Mouse (Mus musculus) embryonic facial prominence, embryonic 13.5 days (tissue): ENCODE data around the gene Cyp17a1. TPM values are rescaled to one million over a fixed set of nuclear protein-coding genes. Genes with fewer than 3 reads are reported as not detected.

ENCODE experiments used
- ATAC-seq: fragments of 200-750 bp; cut with Nextera tagmentation; 2 replicates; pipeline ENCODE4 v1.8.0; 2017; ENCODE audit warnings: low read depth; ENCODE audit not compliant: insufficient number of reproducible peaks, insufficient read depth, low FRiP score, low TSS enrichment
- H3K27ac ChIP-seq: fragments of 300-500 bp; sonication (generic); 2 replicates; pipeline ENCODE4 v1.5.1; 2015; ENCODE audit warnings: moderate library complexity, mild to moderate bottlenecking, inconsistent platforms
- H3K27me3 ChIP-seq: fragments of 300-500 bp; sonication (generic); 2 replicates; pipeline ENCODE4 v1.6.1; 2015; ENCODE audit warnings: mild to moderate bottlenecking, inconsistent platforms
- H3K36me3 ChIP-seq: fragments of 300-500 bp; sonication (generic); 2 replicates; pipeline ENCODE4 v1.6.1; 2015; ENCODE audit warnings: mild to moderate bottlenecking, inconsistent platforms
- H3K4me1 ChIP-seq: fragments of 300-500 bp; sonication (generic); 2 replicates; pipeline ENCODE4 v1.6.1; 2015; ENCODE audit warnings: inconsistent platforms
- H3K4me2 ChIP-seq: fragments of 300-500 bp; sonication (generic); 2 replicates; pipeline ENCODE4 v1.6.1; 2015; ENCODE audit warnings: moderate library complexity, mild to moderate bottlenecking, inconsistent platforms
- H3K4me3 ChIP-seq: fragments of 300-500 bp; sonication (generic); 2 replicates; pipeline ENCODE4 v1.5.1; 2015; ENCODE audit warnings: mild to moderate bottlenecking, inconsistent platforms
- H3K9ac ChIP-seq: fragments of 300-500 bp; sonication (generic); 2 replicates; pipeline ENCODE4 v1.6.1; 2015; ENCODE audit warnings: mild to moderate bottlenecking, inconsistent platforms
- H3K9me3 ChIP-seq: fragments of 300-500 bp; sonication (generic); 2 replicates; pipeline ENCODE4 v1.6.1; 2016; ENCODE audit warnings: inconsistent platforms
- WGBS: fragments of 180-500 bp; shearing (Covaris S2); methylation state at CpG from one replicate; pipeline ENCODE4 v1.1.7; 2015; ENCODE audit warnings: mixed read lengths; 5-methylcytosine and 5-hydroxymethylcytosine counted together
- polyA plus RNA-seq: library from polyadenylated mRNA; unstranded; fragments of >200 nt; fragmentation: Nextera tagmentation; extraction: Ambion mirVana; gene quantifications from 2 replicates; pipeline ENCODE4 v1.2.1, GENCODE M21; 2015

Cyp17a1 gene
- polyA plus RNA-seq, 1 experiment from 2014 or later, result not detected

DNA sequence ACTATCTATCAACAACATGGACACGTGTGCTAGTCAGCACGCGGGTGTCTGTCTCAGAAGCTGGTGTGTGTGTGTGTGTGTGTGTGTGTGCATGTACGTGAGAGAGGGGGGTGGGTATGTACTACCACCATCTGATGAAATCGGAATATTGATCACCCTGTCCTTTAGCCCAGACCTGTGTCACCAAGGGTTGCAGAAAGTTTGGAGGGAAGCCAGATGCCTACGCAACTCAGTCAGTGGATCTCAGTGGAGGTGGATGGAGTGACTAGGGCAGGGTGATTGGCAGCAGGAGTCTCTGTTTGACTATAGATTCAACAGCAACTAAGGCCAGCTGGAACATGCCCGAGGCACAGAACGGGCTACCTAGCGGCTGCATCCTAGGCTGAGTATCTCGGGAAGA, 4.7 kb downstream of the Cyp17a1 start:
- peaks cover 11% of the 10 kb centered on the region for H3K4me1 ChIP-seq
- WGBS, result 78% methylated on average over 10 of the region's 10 CpGs
- ATAC-seq, result no peak

DNA sequence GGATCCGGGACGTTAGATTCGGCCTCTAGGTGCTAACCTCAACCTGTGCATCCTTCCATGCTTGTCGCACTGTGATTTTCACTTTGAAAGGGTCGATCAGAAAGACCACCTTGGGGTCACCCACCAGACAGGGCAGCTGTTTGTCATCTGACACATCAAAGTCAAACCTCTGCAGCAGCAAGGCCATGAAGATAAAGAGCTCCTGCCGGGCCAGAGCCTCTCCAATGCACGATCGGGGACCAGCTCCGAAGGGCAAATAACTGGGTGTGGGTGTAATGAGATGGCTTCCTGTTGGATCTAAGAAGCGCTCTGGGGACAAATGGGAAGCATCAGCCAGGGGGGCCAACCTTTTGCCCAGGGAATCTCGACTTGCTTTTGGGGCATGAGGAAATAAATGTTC, 5.7 kb downstream of the Cyp17a1 start:
- Histone ChIP-seq H3K4me3 (no peak overlapping the region), H3K27ac (no peak overlapping the region), H3K4me2 (no peak overlapping the region), H3K4me1 (peaks cover 14% of the 10 kb centered on the region), H3K27me3 (peaks cover 4% of the 10 kb centered on the region; the same call in 1 of the 2 replicates), H3K36me3 (no peaks in the 10 kb centered on the region), H3K9ac (no peak overlapping the region), H3K9me3 (no peaks in the 10 kb centered on the region)
- no peak for ATAC-seq
- 72% methylated on average over 11 of the region's 11 CpGs for WGBS

More for the DNA sequence above, 4.7 kb downstream of the Cyp17a1 start:
- Histone ChIP-seq H3K4me3 (no peak overlapping the region), H3K27me3 (peaks cover 4% of the 10 kb centered on the region; the same call in 1 of the 2 replicates), H3K36me3 (no peaks in the 10 kb centered on the region), H3K9ac (no peak overlapping the region), H3K4me2 (no peak overlapping the region), H3K27ac (no peak overlapping the region), H3K9me3 (no peaks in the 10 kb centered on the region)

DNA sequence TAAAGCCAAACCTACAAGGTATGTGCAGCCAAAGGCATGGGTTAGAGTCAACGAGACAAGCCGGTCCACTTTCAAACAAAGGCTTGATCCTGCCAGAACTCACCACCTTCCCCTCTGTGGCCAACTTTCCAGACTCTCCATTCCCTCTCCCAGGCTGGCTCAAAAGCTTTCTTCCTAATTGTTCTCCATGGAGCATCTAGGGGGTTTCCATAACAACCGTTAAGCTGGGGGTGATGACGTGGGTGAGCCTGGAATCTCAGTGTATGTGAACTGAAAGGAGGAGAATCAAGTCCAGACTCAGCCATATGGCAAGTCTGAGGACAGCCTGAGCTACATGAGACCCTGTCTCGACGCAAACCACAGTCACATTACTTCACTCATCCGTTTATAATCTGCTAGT, 7.5 kb downstream of the Cyp17a1 start:
- Histone ChIP-seq H3K27me3 (no peaks in the 10 kb centered on the region), H3K4me2 (no peak overlapping the region), H3K9me3 (no peaks in the 10 kb centered on the region), H3K4me3 (no peak overlapping the region), H3K36me3 (no peaks in the 10 kb centered on the region), H3K9ac (no peak overlapping the region), H3K4me1 (peaks cover 20% of the 10 kb centered on the region), H3K27ac (no peak overlapping the region)
- WGBS, result 45% methylated on average over 7 of the region's 7 CpGs
- ATAC-seq, result no peak

DNA sequence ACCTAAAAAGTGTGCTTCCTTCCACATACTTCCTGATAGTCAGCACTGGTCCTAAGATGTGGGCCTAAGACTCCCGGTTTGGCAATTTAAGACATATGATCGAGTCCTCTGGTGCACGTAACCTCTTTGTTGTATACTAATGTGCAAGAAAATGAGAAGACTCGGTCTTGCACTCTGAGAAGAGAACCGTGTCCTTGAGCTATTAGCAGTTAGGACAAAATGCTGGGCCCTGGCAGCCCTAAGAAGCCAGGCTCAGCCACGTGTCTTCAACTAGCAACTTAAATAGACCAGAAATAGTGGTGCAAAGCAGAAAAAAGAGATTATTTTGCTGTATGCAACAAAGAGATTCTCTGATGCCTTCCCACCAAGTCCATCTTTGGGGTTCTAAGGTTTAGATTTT, 10.2 kb downstream of the Cyp17a1 start:
- 65% methylated on average over 6 of the region's 6 CpGs for WGBS
- H3K27ac ChIP-seq, result no peak overlapping the region
- no peak overlapping the region for H3K9ac ChIP-seq
- peaks cover 20% of the 10 kb centered on the region for H3K4me1 ChIP-seq
- no peak for ATAC-seq
- H3K4me3 ChIP-seq, result no peak overlapping the region
- no peak overlapping the region for H3K4me2 ChIP-seq
- peaks cover 6% of the 10 kb centered on the region for H3K36me3 ChIP-seq
- H3K9me3 ChIP-seq, result no peaks in the 10 kb centered on the region
- H3K27me3 ChIP-seq, result no peaks in the 10 kb centered on the region

DNA sequence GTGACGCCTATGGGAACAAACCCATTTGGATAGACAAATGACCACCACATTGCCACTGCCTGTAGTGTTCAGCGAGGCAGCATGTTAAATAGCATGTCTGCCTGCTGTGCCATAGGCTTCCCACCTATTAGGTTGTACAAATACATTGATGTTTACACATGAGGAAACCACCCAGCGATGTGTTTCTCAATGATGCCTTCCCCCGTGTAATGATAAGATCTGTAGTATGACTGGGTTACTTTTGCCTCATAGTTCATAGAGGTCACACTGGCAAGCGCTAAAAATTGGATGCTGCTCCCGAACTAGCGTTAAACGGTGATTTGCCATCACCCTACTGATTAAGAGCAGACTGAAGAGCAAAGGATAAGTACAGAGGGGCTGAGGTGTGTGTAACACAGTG, 10.8 kb downstream of the Cyp17a1 start:
- peaks cover 20% of the 10 kb centered on the region for H3K4me1 ChIP-seq
- no peaks in the 10 kb centered on the region for H3K27me3 ChIP-seq
- ATAC-seq, result no peak
- peaks cover 11% of the 10 kb centered on the region for H3K36me3 ChIP-seq
- WGBS, result 77% methylated on average over 8 of the region's 8 CpGs
- no peak overlapping the region for H3K4me3 ChIP-seq
- no peak overlapping the region for H3K9ac ChIP-seq
- peaks cover 2% of the 10 kb centered on the region; the same call in 1 of the 2 replicates for H3K9me3 ChIP-seq
- no peak overlapping the region for H3K4me2 ChIP-seq
- no peak overlapping the region for H3K27ac ChIP-seq

DNA sequence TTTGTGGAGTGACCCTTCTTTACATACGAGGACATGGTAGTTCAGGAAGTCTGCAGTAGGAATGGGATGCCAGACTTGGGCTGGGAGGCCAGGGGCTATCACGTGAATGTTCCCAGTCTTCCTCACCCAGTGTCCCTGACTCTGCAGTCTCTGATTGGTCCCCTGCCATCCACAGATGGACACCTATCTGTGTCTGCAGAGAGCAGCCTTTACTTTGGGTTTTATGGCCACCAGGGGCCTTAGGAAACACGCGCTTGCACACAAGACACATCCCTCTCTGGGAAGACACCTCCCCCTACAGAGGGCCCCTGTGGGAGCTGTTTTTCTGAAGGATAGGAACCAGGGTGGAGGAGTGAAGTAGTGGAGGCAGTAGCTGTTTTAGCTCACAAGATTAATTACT, 11.5 kb downstream of the Cyp17a1 start:
- Histone ChIP-seq H3K4me3 (no peak overlapping the region), H3K4me1 (peaks cover 20% of the 10 kb centered on the region), H3K9me3 (peaks cover 3% of the 10 kb centered on the region; the same call in 1 of the 2 replicates), H3K27ac (no peak overlapping the region), H3K9ac (no peak overlapping the region), H3K27me3 (no peaks in the 10 kb centered on the region), H3K36me3 (peaks cover 18% of the 10 kb centered on the region), H3K4me2 (no peak overlapping the region)
- no peak for ATAC-seq
- 63% methylated on average over 4 of the region's 4 CpGs for WGBS

DNA sequence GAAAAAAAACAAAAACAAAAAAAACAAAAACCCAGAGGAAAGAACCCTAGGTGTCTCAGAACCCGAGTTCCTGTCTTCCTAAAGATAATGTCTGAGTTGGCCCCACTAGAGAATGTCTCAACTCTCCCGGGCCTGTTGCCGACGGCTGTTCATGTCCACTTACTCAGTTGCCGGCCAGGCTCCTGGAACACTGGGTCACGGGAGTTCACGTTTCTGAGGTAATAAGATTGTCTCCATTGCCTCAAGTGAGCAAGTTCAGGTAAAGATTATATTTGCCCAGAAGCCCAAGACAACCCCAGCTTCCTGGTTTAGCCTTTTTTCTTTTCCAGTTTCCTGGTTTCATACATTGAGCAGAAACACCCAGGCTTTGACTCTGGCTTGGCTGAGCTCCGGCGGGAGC, 14.1 kb downstream of the Cyp17a1 start:
- Histone ChIP-seq H3K36me3 (peaks cover 45% of the 10 kb centered on the region), H3K4me3 (no peak overlapping the region), H3K27me3 (no peaks in the 10 kb centered on the region), H3K27ac (no peak overlapping the region), H3K4me2 (no peak overlapping the region), H3K9ac (no peak overlapping the region), H3K4me1 (peaks cover 9% of the 10 kb centered on the region), H3K9me3 (peaks cover 3% of the 10 kb centered on the region; the same call in 1 of the 2 replicates)
- WGBS, result 82% methylated on average over 9 of the region's 9 CpGs
- no peak for ATAC-seq

DNA sequence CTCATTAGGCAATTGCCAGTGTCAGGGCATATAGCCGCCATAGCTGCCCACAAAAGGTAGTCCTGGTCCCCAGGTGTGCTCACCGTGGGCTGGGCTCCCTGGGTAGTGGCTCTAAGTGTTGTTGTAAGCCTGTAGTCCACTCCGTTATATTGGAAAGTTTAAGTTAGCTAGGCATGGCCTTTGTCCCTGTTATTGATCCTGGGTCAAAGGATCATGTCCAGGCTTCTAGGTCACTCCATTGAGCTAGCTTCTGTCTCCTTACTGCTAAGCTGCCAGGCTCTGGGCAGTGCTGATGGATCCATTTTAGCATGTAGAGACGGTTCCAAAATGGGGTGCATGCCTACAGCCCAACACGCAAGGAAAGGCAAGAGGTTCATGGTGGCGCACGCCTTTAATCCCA, 14.6 kb downstream of the Cyp17a1 start:
- WGBS, result 95% methylated on average over 7 of the region's 7 CpGs
- Histone ChIP-seq H3K4me2 (no peak overlapping the region), H3K9ac (no peak overlapping the region), H3K27me3 (no peaks in the 10 kb centered on the region), H3K27ac (no peak overlapping the region), H3K36me3 (peaks cover 50% of the 10 kb centered on the region), H3K4me3 (no peak overlapping the region), H3K9me3 (peaks cover 3% of the 10 kb centered on the region; the same call in 1 of the 2 replicates), H3K4me1 (peaks cover 9% of the 10 kb centered on the region)
- ATAC-seq, result no peak

DNA sequence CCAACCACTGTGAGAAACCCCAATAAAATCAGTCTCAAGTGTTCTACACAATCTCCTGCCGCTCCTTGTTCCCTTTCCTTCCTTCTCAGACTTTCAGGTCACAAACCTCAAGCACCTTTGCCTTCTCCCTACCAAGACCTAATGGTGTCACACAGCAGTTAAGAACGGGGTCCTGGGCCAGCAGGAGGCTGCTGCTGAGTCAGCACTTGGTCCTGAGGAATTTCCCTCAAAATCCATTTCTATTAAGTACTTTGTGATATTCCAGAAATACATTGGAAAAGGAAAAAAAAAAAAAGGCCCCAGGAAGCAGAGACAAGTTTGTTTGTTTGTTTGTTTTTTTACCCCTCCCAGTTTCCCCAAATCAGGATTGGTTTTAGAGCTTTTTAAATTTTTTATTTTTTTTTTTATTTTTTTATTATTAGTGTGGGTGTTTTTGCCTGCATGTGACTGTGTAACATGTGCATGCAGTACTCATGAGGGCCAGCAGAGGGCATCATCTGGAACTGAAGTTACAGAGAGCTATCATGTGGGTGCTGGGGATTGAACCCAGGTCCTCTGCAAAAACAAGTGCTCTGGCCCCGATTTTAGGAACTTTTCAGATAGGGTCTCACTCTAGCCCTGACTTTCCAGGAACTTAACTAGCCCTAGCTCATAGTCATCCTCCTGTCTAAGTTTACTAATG, 15.5 kb downstream of the Cyp17a1 start:
- Histone ChIP-seq H3K4me1 (peaks cover 8% of the 10 kb centered on the region), H3K4me2 (no peak overlapping the region), H3K27ac (no peak overlapping the region), H3K27me3 (no peaks in the 10 kb centered on the region), H3K36me3 (peaks cover 56% of the 10 kb centered on the region), H3K9me3 (peaks cover 3% of the 10 kb centered on the region; the same call in 1 of the 2 replicates), H3K4me3 (no peak overlapping the region), H3K9ac (no peak overlapping the region)
- WGBS, result 95% methylated on average over 3 of the region's 3 CpGs
- ATAC-seq, result no peak

DNA sequence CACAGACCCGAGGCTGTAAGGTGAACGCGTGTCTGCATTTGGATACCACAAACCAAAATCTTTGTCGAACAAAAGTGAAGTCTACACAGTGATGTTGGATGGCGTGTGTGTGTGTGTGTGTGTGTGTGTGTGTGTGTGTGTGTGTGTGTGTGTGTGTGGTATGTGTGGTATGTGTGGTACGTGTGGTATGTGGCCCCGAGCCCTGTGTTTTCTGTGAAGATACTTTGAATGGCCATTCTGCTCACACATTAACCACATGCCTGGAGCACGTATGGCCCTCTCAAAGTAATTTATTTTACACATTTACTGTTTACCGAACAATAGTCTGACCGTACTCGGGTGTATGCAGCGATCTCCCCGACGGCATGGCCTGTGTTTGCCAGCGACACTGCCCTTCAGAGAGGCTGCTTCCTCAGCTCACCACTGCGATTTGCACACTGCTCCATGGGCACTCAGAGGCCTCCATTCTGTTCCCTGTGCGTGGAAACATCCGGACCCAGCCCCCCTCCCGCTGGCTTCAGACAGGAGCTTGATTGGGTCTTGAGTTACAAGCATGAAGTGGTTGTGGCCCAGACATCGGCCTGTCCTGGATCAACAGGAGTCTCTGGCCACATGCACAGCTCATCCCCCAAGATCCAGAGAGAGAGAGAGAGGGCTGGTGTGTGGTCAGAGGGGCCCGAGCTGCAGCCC, 16.7 kb downstream of the Cyp17a1 start:
- H3K36me3 ChIP-seq, result peaks cover 63% of the 10 kb centered on the region
- WGBS, result 84% methylated on average over 21 of the region's 21 CpGs
- no peak for ATAC-seq
- H3K27me3 ChIP-seq, result no peaks in the 10 kb centered on the region
- no peak overlapping the region for H3K4me3 ChIP-seq
- H3K9ac ChIP-seq, result no peak overlapping the region
- no peak overlapping the region; the same call in 1 of the 2 replicates for H3K27ac ChIP-seq
- H3K9me3 ChIP-seq, result peaks cover 3% of the 10 kb centered on the region; the same call in 1 of the 2 replicates
- no peak overlapping the region for H3K4me2 ChIP-seq
- H3K4me1 ChIP-seq, result peaks cover under 1% of the 10 kb centered on the region; the same call in 1 of the 2 replicates

DNA sequence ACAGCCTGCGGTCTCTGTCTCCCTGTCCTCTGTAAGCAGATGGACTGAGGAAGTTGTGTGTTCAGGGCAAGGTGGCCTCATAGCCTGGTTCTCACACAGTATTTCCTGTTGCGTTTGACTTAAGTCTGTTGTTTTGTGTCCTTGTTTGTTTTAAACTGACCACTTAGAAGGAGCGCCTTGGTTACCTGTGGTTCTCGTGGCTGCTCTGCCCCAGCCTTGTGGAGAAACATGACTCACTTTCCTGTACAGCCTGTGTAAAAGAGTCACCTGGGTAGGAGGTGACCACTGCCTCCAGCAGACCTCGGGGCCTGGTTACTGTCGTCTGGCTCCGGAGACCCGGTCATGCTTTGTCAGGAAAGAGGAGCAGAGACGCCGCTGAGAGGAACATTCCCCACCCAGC, 17.3 kb downstream of the Cyp17a1 start:
- Histone ChIP-seq H3K4me3 (no peak overlapping the region), H3K27ac (no peak overlapping the region), H3K9me3 (peaks cover 3% of the 10 kb centered on the region; the same call in 1 of the 2 replicates), H3K9ac (no peak overlapping the region), H3K4me2 (no peak overlapping the region), H3K36me3 (peaks cover 63% of the 10 kb centered on the region), H3K27me3 (no peaks in the 10 kb centered on the region), H3K4me1 (no peaks in the 10 kb centered on the region)
- ATAC-seq, result no peak
- 95% methylated on average over 10 of the region's 10 CpGs for WGBS
